Mouse (Mus musculus): ENCODE measurements around the gene Tada2b. TPM values are rescaled to one million over a fixed set of nuclear protein-coding genes. Genes with fewer than 3 reads are reported as not detected.
A peak's percentile ranks its signal among the peaks of the same experiment; 100 is the strongest.

Tada2b gene
- polyA plus RNA-seq, 1 experiment from 2014 or later = 3.7 TPM

GRCm38 (mm10) chr5:36517596-36517995 is 33.5 kb upstream of the Tada2b start:
- Histone ChIP-seq H3K9ac (ENCODE audit: low read length) (no peak overlapping the region), H3K4me1 (ENCODE audit: control insufficient read depth, insufficient read depth, low read length) (no peaks in the 10 kb centered on the region), H3K27me3 (ENCODE audit: control insufficient read depth, insufficient read depth, low read length) (no peaks in the 10 kb centered on the region), H3K9me3 (ENCODE audit: control insufficient read depth, low read length) (no peaks in the 10 kb centered on the region), H3K4me2 (no peak overlapping the region), H3K4me3 (ENCODE audit: low read depth, low read length) (no peak overlapping the region), H3K27ac (ENCODE audit: low read depth, low read length) (no peak overlapping the region), H3K36me3 (ENCODE audit: control insufficient read depth, insufficient read depth, low read length) (peaks cover 10% of the 10 kb centered on the region; the same call in 1 of the 2 replicates)
- no peak for DNase-seq (ENCODE audit: low spot score, missing footprints)
- ATAC-seq (ENCODE audit: low FRiP score) = no peak
- WGBS = 90% methylated on average over 3 of the region's 3 CpGs

GRCm38 (mm10) chr5:36515558-36515957 is 31.5 kb upstream of the Tada2b start:
- WGBS = 83% methylated on average over 5 of the region's 5 CpGs
- Histone ChIP-seq H3K9me3 (ENCODE audit: control insufficient read depth, low read length) (no peaks in the 10 kb centered on the region), H3K4me1 (ENCODE audit: control insufficient read depth, insufficient read depth, low read length) (no peaks in the 10 kb centered on the region), H3K36me3 (ENCODE audit: control insufficient read depth, insufficient read depth, low read length) (peaks cover 17% of the 10 kb centered on the region; the same call in 1 of the 2 replicates), H3K27ac (ENCODE audit: low read depth, low read length) (no peak overlapping the region), H3K4me3 (ENCODE audit: low read depth, low read length) (no peak overlapping the region), H3K27me3 (ENCODE audit: control insufficient read depth, insufficient read depth, low read length) (no peaks in the 10 kb centered on the region), H3K9ac (ENCODE audit: low read length) (no peak overlapping the region), H3K4me2 (no peak overlapping the region)
- ATAC-seq (ENCODE audit: low FRiP score) (no peak), DNase-seq (ENCODE audit: low spot score, missing footprints) (no peak)

- Histone ChIP-seq H3K4me1 (ENCODE audit: control insufficient read depth, insufficient read depth, low read length) (no peaks in the 10 kb centered on the region), H3K36me3 (ENCODE audit: control insufficient read depth, insufficient read depth, low read length) (peaks cover 13% of the 10 kb centered on the region; the same call in 1 of the 2 replicates), H3K27me3 (ENCODE audit: control insufficient read depth, insufficient read depth, low read length) (no peaks in the 10 kb centered on the region), H3K9me3 (ENCODE audit: control insufficient read depth, low read length) (no peaks in the 10 kb centered on the region), H3K4me2 (no peak overlapping the region), H3K9ac (ENCODE audit: low read length) (no peak overlapping the region), H3K4me3 (ENCODE audit: low read depth, low read length) (no peak overlapping the region), H3K27ac (ENCODE audit: low read depth, low read length) (no peak overlapping the region)
- 100% methylated on average over 1 of the region's 1 CpGs for WGBS
- ATAC-seq (ENCODE audit: low FRiP score) (no peak), DNase-seq (ENCODE audit: low spot score, missing footprints) (no peak)
Observed at GRCm38 (mm10) chr5:36515126-36515525, 31.0 kb upstream of the Tada2b start.

- WGBS = 97% methylated on average over 2 of the region's 2 CpGs
- ATAC-seq (ENCODE audit: low FRiP score) (no peak), DNase-seq (ENCODE audit: low spot score, missing footprints) (no peak)
- Histone ChIP-seq H3K36me3 (ENCODE audit: control insufficient read depth, insufficient read depth, low read length) (peaks cover 11% of the 10 kb centered on the region; the same call in 1 of the 2 replicates), H3K27me3 (ENCODE audit: control insufficient read depth, insufficient read depth, low read length) (no peaks in the 10 kb centered on the region), H3K27ac (ENCODE audit: low read depth, low read length) (no peak overlapping the region), H3K4me3 (ENCODE audit: low read depth, low read length) (no peak overlapping the region), H3K4me2 (no peak overlapping the region), H3K4me1 (ENCODE audit: control insufficient read depth, insufficient read depth, low read length) (no peaks in the 10 kb centered on the region), H3K9ac (ENCODE audit: low read length) (no peak overlapping the region), H3K9me3 (ENCODE audit: control insufficient read depth, low read length) (no peaks in the 10 kb centered on the region)
Observed at GRCm38 (mm10) chr5:36510956-36511355, 26.9 kb upstream of the Tada2b start.

GRCm38 (mm10) chr5:36508351-36508750 is 24.3 kb upstream of the Tada2b start:
- DNase-seq (ENCODE audit: low spot score, missing footprints) (no peak), ATAC-seq (ENCODE audit: low FRiP score) (no peak)
- H3K36me3 ChIP-seq (ENCODE audit: control insufficient read depth, insufficient read depth, low read length) = peaks cover 12% of the 10 kb centered on the region; the same call in 1 of the 2 replicates
- no peak overlapping the region for H3K4me2 ChIP-seq
- no peaks in the 10 kb centered on the region for H3K4me1 ChIP-seq (ENCODE audit: control insufficient read depth, insufficient read depth, low read length)
- H3K27ac ChIP-seq (ENCODE audit: low read depth, low read length) = no peak overlapping the region
- no peaks in the 10 kb centered on the region for H3K27me3 ChIP-seq (ENCODE audit: control insufficient read depth, insufficient read depth, low read length)
- WGBS = 93% methylated on average over 10 of the region's 10 CpGs
- H3K4me3 ChIP-seq (ENCODE audit: low read depth, low read length) = no peak overlapping the region
- H3K9ac ChIP-seq (ENCODE audit: low read length) = no peak overlapping the region
- H3K9me3 ChIP-seq (ENCODE audit: control insufficient read depth, low read length) = no peaks in the 10 kb centered on the region

- H3K4me2 ChIP-seq = no peak overlapping the region
- H3K9ac ChIP-seq (ENCODE audit: low read length) = no peak overlapping the region
- no peaks in the 10 kb centered on the region for H3K4me1 ChIP-seq (ENCODE audit: control insufficient read depth, insufficient read depth, low read length)
- H3K4me3 ChIP-seq (ENCODE audit: low read depth, low read length) = no peak overlapping the region
- no peak overlapping the region for H3K27ac ChIP-seq (ENCODE audit: low read depth, low read length)
- no peaks in the 10 kb centered on the region for H3K9me3 ChIP-seq (ENCODE audit: control insufficient read depth, low read length)
- ATAC-seq (ENCODE audit: low FRiP score) (no peak), DNase-seq (ENCODE audit: low spot score, missing footprints) (no peak)
- 79% methylated on average over 5 of the region's 5 CpGs for WGBS
- no peaks in the 10 kb centered on the region for H3K27me3 ChIP-seq (ENCODE audit: control insufficient read depth, insufficient read depth, low read length)
- H3K36me3 ChIP-seq (ENCODE audit: control insufficient read depth, insufficient read depth, low read length) = peaks cover 5% of the 10 kb centered on the region; the same call in 1 of the 2 replicates
Observed at GRCm38 (mm10) chr5:36505643-36506042, 21.6 kb upstream of the Tada2b start.

- H3K36me3 ChIP-seq (ENCODE audit: control insufficient read depth, insufficient read depth, low read length) = peaks cover 5% of the 10 kb centered on the region; the same call in 1 of the 2 replicates
- 87% methylated on average over 7 of the region's 7 CpGs for WGBS
- no peaks in the 10 kb centered on the region for H3K27me3 ChIP-seq (ENCODE audit: control insufficient read depth, insufficient read depth, low read length)
- DNase-seq (ENCODE audit: low spot score, missing footprints) (no peak), ATAC-seq (ENCODE audit: low FRiP score) (no peak)
- H3K27ac ChIP-seq (ENCODE audit: low read depth, low read length) = no peak overlapping the region
- H3K4me2 ChIP-seq = no peak overlapping the region
- H3K9me3 ChIP-seq (ENCODE audit: control insufficient read depth, low read length) = no peaks in the 10 kb centered on the region
- no peaks in the 10 kb centered on the region for H3K4me1 ChIP-seq (ENCODE audit: control insufficient read depth, insufficient read depth, low read length)
- no peak overlapping the region for H3K4me3 ChIP-seq (ENCODE audit: low read depth, low read length)
- no peak overlapping the region for H3K9ac ChIP-seq (ENCODE audit: low read length)
Observed at GRCm38 (mm10) chr5:36505235-36505634, 21.1 kb upstream of the Tada2b start.

- ATAC-seq (ENCODE audit: low FRiP score) (no peak), DNase-seq (ENCODE audit: low spot score, missing footprints) (no peak)
- WGBS = 99% methylated on average over 9 of the region's 9 CpGs
- Histone ChIP-seq H3K4me3 (ENCODE audit: low read depth, low read length) (no peak overlapping the region), H3K27ac (ENCODE audit: low read depth, low read length) (no peak overlapping the region), H3K36me3 (ENCODE audit: control insufficient read depth, insufficient read depth, low read length) (peaks cover 2% of the 10 kb centered on the region), H3K9me3 (ENCODE audit: control insufficient read depth, low read length) (no peaks in the 10 kb centered on the region), H3K4me2 (no peak overlapping the region), H3K27me3 (ENCODE audit: control insufficient read depth, insufficient read depth, low read length) (no peaks in the 10 kb centered on the region), H3K4me1 (ENCODE audit: control insufficient read depth, insufficient read depth, low read length) (no peaks in the 10 kb centered on the region), H3K9ac (ENCODE audit: low read length) (no peak overlapping the region)
Observed at GRCm38 (mm10) chr5:36494709-36495108, 10.6 kb upstream of the Tada2b start.

GRCm38 (mm10) chr5:36493919-36494318 is 9.8 kb upstream of the Tada2b start:
- no peak overlapping the region for H3K9ac ChIP-seq (ENCODE audit: low read length)
- H3K4me1 ChIP-seq (ENCODE audit: control insufficient read depth, insufficient read depth, low read length) = no peaks in the 10 kb centered on the region
- H3K27ac ChIP-seq (ENCODE audit: low read depth, low read length) = no peak overlapping the region
- DNase-seq (ENCODE audit: low spot score, missing footprints) (peak; percentile 12), ATAC-seq (ENCODE audit: low FRiP score) (no peak)
- no peaks in the 10 kb centered on the region for H3K9me3 ChIP-seq (ENCODE audit: control insufficient read depth, low read length)
- no peak overlapping the region for H3K4me3 ChIP-seq (ENCODE audit: low read depth, low read length)
- H3K27me3 ChIP-seq (ENCODE audit: control insufficient read depth, insufficient read depth, low read length) = no peaks in the 10 kb centered on the region
- H3K36me3 ChIP-seq (ENCODE audit: control insufficient read depth, insufficient read depth, low read length) = peaks cover 2% of the 10 kb centered on the region
- no peak overlapping the region for H3K4me2 ChIP-seq
- 91% methylated on average over 6 of the region's 6 CpGs for WGBS
